30 mouse cellular contexts compared by ENCODE assay signal in genomic region chr8:61596889-61597288, GRCm38 (mm10).
DNase-seq lines count a peak whose midpoint lies in the region; ATAC-seq and TF ChIP-seq lines count a peak whose summit lies in the region.
"Had no signal": no experiment of that assay in that cellular context is flagged by ENCODE, and none has a peak within 500 bp of the region (broad histone marks: within the 10 kb centered on the region; RNA-seq: fewer than 3 reads in every experiment).

No protein-coding gene starts in this region.

- H3K4me1 ChIP-seq in lung, postnatal 0 days (ENCODE audit: insufficient read depth, low read depth, low read length) = no peaks in the 10 kb centered on the region
- H3K4me1 ChIP-seq: intestine, embryonic 15.5 days; liver, embryonic 13.5 days had no signal

- TF ChIP-seq CTCF in lung, postnatal 0 days (IDR thresholded peaks at IDR 0.05) = no peak

- no peak for TF ChIP-seq EP300 in lung, postnatal 0 days (IDR thresholded peaks at IDR 0.05)

- H3K36me3 ChIP-seq in lung, postnatal 0 days (ENCODE audit: insufficient read depth, low read length) = no peaks in the 10 kb centered on the region
- H3K36me3 ChIP-seq: hindbrain, embryonic 12.5 days; intestine, embryonic 15.5 days; limb, embryonic 10.5 days; limb, embryonic 15.5 days; liver, embryonic 13.5 days; midbrain, embryonic 13.5 days; neural tube, embryonic 13.5 days had no signal

- no peaks in the 10 kb centered on the region for H3K9me3 ChIP-seq in lung, postnatal 0 days (ENCODE audit: low read length)
- H3K9me3 ChIP-seq: hindbrain, embryonic 12.5 days; intestine, embryonic 15.5 days; limb, embryonic 10.5 days; limb, embryonic 15.5 days; liver, embryonic 13.5 days; midbrain, embryonic 13.5 days; neural tube, embryonic 13.5 days had no signal

- no peak overlapping the region for H3K9ac ChIP-seq in lung, postnatal 0 days (replicated peaks; ENCODE audit: low read depth)
- H3K9ac ChIP-seq: hindbrain, embryonic 12.5 days; intestine, embryonic 15.5 days; limb, embryonic 15.5 days; liver, embryonic 13.5 days; lung, embryonic 14.5 days; midbrain, embryonic 13.5 days; neural tube, embryonic 13.5 days had no signal

- no peaks in the 10 kb centered on the region for H3K27me3 ChIP-seq in lung, postnatal 0 days (replicated peaks; ENCODE audit: insufficient read depth, low read length)
- H3K27me3 ChIP-seq: CH12.LX; hindbrain, embryonic 12.5 days; intestine, embryonic 15.5 days; limb, embryonic 15.5 days; liver, embryonic 13.5 days; midbrain, embryonic 13.5 days; neural tube, embryonic 13.5 days; Patski had no signal

- H3K27ac ChIP-seq in lung, postnatal 0 days (ENCODE audit: low read length) = no peak overlapping the region
- H3K27ac ChIP-seq: hindbrain, embryonic 12.5 days; hindbrain, postnatal 0 days; intestine, embryonic 15.5 days; limb, embryonic 10.5 days; limb, embryonic 15.5 days; liver, embryonic 13.5 days; midbrain, embryonic 13.5 days; neural tube, embryonic 13.5 days had no signal

- no peak overlapping the region for H3K4me3 ChIP-seq in lung, postnatal 0 days (ENCODE audit: low read depth, low read length)
- H3K4me3 ChIP-seq: hindbrain, embryonic 12.5 days; intestine, embryonic 15.5 days; limb, embryonic 10.5 days; limb, embryonic 15.5 days; liver, embryonic 13.5 days; midbrain, embryonic 13.5 days; neural tube, embryonic 13.5 days had no signal

- no peak overlapping the region for H3K4me2 ChIP-seq in lung, postnatal 0 days (replicated peaks; ENCODE audit: low read depth, low read length)
- H3K4me2 ChIP-seq: heart, embryonic 11.5 days; hindbrain, embryonic 12.5 days; intestine, embryonic 15.5 days; limb, embryonic 15.5 days; liver, embryonic 13.5 days; lung, embryonic 14.5 days; midbrain, embryonic 13.5 days; neural tube, embryonic 13.5 days had no signal

- peak; percentile 32 for DNase-seq in adrenal gland, postnatal 10 days
- no peak for DNase-seq in adrenal gland, postnatal 4 days (ENCODE audit: low spot score in 2 of 2)
- peak; percentile 66 for DNase-seq in lung, postnatal 0 days (ENCODE audit: low spot score)
- DNase-seq in lung, postnatal 4 days = no peak
- peak; percentile 24 for DNase-seq in adipocyte (ENCODE audit: low spot score)
- no peak for DNase-seq in frontal cortex, postnatal 10 days (ENCODE audit: low spot score in 2 of 2)
- no peak for DNase-seq in spleen, adult 18-20 months
- DNase-seq: cerebellum, adult 11 months; cerebellum, adult 9-10 months; cerebellum, postnatal 36 days; gastrocnemius, postnatal 10 days; heart, postnatal 36 days; kidney, adult 2 months; kidney, postnatal 10 days; liver, embryonic 13.5 days; lung, embryonic 14.5 days; right cerebral cortex, postnatal 4 days; thymus, adult 2 months; thymus, postnatal 36 days had no signal

- peak; percentile 72 for ATAC-seq in lung, postnatal 0 days
- ATAC-seq: forebrain, embryonic 16.5 days; hindbrain, postnatal 0 days; intestine, embryonic 15.5 days; midbrain, embryonic 13.5 days; Patski had no signal

- WGBS in lung, postnatal 0 days = 53% methylated on average over 3 of the region's 3 CpGs

Comparison
In these comparisons a context has a peak if more than half of its experiments do, and no peak if none do; other contexts are left out.
1. DNase-seq: peak in adrenal gland, postnatal 10 days (single experiment), lung, postnatal 0 days (single experiment) and adipocyte (single experiment); none in adrenal gland, postnatal 4 days (0 of 2), lung, postnatal 4 days (0 of 2), frontal cortex, postnatal 10 days (0 of 2) and spleen, adult 18-20 months (0 of 2).